Mouse (Mus musculus) hindbrain, postnatal 0 days (tissue): ENCODE measurements at regions not wholly inside any gene's neighbourhood (a gene's known extent, or its start where the extent isn't known, plus 50 kb on each side); places are given as distances from the start of the nearest gene placed in this dataset.

Experiments
- ATAC-seq: fragments of 200-750 bp; cut with Nextera tagmentation; 2 replicates; pipeline ENCODE4 v1.8.0; 2017; ENCODE audit warnings: mild to moderate bottlenecking, moderate TSS enrichment, moderate library complexity
- DNase-seq: peaks from one replicate; pipeline ENCODE4 v3.0.0-alpha.2; 2015; ENCODE audit warnings: low spot score
- H3K27ac ChIP-seq: fragments of 300-500 bp; sonication (generic); 2 replicates; pipeline ENCODE4 v1.5.1; 2014; ENCODE audit warnings: mild to moderate bottlenecking
- H3K27me3 ChIP-seq: fragments of 300-500 bp; sonication (generic); 2 replicates; pipeline ENCODE4 v1.6.1; 2014; ENCODE audit warnings: low read length, mixed read lengths; ENCODE audit not compliant: insufficient read depth
- H3K36me3 ChIP-seq: fragments of 300-500 bp; sonication (generic); 2 replicates; pipeline ENCODE4 v1.6.1; 2014; ENCODE audit warnings: low read length, mixed read lengths; ENCODE audit not compliant: insufficient read depth
- H3K4me1 ChIP-seq: fragments of 300-500 bp; sonication (generic); 2 replicates; pipeline ENCODE4 v1.6.1; 2014; ENCODE audit warnings: antibody characterized with exemption, low read length, mixed read lengths; ENCODE audit not compliant: insufficient read depth
- H3K4me2 ChIP-seq: fragments of 300-500 bp; sonication (generic); 2 replicates; pipeline ENCODE4 v1.6.1; 2014; ENCODE audit warnings: low read depth, mild to moderate bottlenecking, low read length, moderate library complexity, mixed read lengths
- H3K4me3 ChIP-seq: fragments of 300-500 bp; sonication (generic); 2 replicates; pipeline ENCODE4 v1.5.1; 2014; ENCODE audit warnings: low read length
- H3K9ac ChIP-seq: fragments of 300-500 bp; sonication (generic); replicated peaks from 2 replicates; pipeline ENCODE4 v1.6.1; 2014; ENCODE audit warnings: mild to moderate bottlenecking, low read length, moderate library complexity, mixed read lengths
- H3K9me3 ChIP-seq: fragments of 300-500 bp; sonication (generic); 2 replicates; pipeline ENCODE4 v1.6.1; 2016; ENCODE audit warnings: low read length, mixed read lengths
- CTCF ChIP-seq: IDR thresholded peaks from 2 replicates; pipeline ENCODE4 v1.5.1; 2016; ENCODE audit warnings: antibody characterized with exemption, control low read depth, low read depth
- WGBS: fragments of 180-500 bp; shearing (Covaris S2); extraction: QIAGEN DNeasy Blood & Tissue Kit; methylation state at CpG from one replicate; pipeline ENCODE4 v1.1.7; 2014; 5-methylcytosine and 5-hydroxymethylcytosine counted together

DNA sequence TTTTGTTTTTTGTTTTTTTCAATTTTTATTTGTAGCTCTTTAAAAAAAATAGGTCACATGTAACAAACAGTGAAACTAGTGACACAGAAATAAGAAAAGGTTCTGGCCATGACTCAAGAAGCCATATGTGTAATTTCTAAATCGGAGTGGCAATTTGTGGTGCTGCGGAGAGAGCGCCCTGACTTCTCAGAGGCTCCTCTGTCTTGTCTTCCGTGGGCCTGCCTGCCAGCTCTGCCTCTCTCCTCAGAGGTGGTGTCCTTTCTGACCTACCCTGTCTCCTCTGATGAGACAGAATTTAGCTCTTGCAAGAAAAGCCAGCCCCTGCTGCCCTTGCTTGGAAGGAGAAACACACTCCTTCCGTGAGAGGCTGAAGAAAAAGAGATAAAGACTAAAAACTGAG, 158.1 kb downstream of the Nrip1 start:
- Histone ChIP-seq H3K27me3 (no peaks in the 10 kb centered on the region), H3K27ac (no peak overlapping the region), H3K9me3 (no peaks in the 10 kb centered on the region), H3K36me3 (no peaks in the 10 kb centered on the region), H3K4me3 (no peak overlapping the region), H3K4me1 (no peaks in the 10 kb centered on the region), H3K4me2 (no peak overlapping the region), H3K9ac (no peak overlapping the region)
- DNase-seq (no peak), ATAC-seq (no peak)
- WGBS, result 65% methylated on average over 5 of the region's 5 CpGs
- TF ChIP-seq CTCF, result no peak

GRCm38 (mm10) chr16:76201773-76202571, 171.7 kb downstream of the Nrip1 start:
- Histone ChIP-seq H3K9ac (no peak overlapping the region), H3K27ac (no peak overlapping the region), H3K4me2 (no peak overlapping the region), H3K9me3 (no peaks in the 10 kb centered on the region), H3K27me3 (no peaks in the 10 kb centered on the region), H3K36me3 (no peaks in the 10 kb centered on the region), H3K4me3 (no peak overlapping the region), H3K4me1 (no peaks in the 10 kb centered on the region)
- WGBS, result 68% methylated on average over 11 of the region's 11 CpGs
- DNase-seq (no peak), ATAC-seq (no peak)
- TF ChIP-seq CTCF, result peak; percentile 35

DNA sequence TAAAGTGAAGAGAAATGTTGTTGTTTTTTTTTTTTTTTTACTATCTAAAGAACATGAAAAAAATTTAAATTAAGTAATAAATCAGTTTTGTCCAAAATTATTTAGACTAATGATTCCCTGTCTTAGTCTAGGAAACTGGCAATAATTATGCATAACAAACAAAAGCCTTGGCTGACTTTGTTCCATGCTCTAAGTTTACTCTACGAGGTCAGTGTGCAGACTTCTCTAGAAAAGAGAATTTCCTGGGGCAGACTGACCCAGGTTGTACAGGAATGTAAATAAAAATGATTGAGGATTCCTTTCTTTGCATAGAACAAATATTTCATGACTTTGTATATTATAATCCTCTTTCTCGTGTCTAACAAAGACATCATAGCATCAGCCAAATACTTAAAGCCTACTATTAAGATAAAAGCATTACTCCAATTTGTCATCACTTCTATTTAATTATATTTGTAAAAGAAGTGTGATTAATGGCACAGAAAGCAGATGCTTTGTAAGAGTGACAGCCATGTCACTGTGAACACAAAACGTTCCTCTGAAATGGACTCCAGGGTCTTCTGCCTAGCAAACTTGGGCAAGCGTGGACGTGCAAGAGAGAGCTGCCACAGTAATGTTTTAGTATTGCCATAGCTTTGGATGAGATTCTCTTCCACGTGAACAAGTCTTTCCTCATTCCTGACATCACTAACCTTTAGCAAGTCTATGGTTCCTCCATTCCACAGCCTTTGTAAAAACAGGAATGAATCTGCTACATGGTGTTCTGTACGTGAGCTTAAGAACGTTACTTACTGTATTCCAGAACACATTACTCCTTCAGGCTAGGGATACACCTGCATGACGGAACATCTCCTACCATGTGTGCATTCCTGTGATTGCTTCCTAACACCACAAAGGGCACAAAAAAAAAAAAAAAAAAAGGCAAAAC, 172.6 kb downstream of the Nrip1 start:
- ATAC-seq, result no peak
- WGBS, result 69% methylated on average over 9 of the region's 9 CpGs
- H3K9me3 ChIP-seq, result no peaks in the 10 kb centered on the region

DNA sequence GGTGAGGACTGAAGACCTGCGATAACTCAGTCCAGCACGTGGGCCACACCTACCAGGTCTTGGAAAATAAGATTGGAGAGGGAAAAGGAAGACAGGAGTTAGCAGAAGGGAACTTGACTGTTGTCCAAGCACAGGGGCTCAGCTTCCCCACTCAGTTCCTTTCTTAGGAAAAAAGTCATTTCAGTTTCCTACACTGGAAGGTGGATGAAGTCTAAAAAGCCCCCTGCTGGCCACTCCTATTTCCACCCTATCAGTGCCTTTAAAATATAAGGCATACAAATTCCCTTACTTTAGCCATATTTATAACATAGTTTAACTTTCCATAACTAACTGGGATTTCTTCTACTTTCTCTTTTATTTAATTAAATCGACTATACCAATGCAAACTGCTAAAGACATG, 173.4 kb downstream of the Nrip1 start:
- no peaks in the 10 kb centered on the region for H3K27me3 ChIP-seq
- no peak overlapping the region for H3K27ac ChIP-seq
- H3K9ac ChIP-seq, result no peak overlapping the region
- H3K4me2 ChIP-seq, result no peak overlapping the region
- H3K4me1 ChIP-seq, result no peaks in the 10 kb centered on the region
- H3K36me3 ChIP-seq, result no peaks in the 10 kb centered on the region
- peak; percentile 43 for DNase-seq
- peak; percentile 53 for TF ChIP-seq CTCF
- H3K9me3 ChIP-seq, result no peaks in the 10 kb centered on the region
- WGBS, result 88% methylated on average over 3 of the region's 3 CpGs
- ATAC-seq, result no peak
- no peak overlapping the region for H3K4me3 ChIP-seq

More for the DNA sequence above, 172.6 kb downstream of the Nrip1 start:
- Histone ChIP-seq H3K27me3 (no peaks in the 10 kb centered on the region), H3K4me1 (no peaks in the 10 kb centered on the region), H3K9ac (no peak overlapping the region), H3K27ac (no peak overlapping the region), H3K4me2 (no peak overlapping the region), H3K36me3 (no peaks in the 10 kb centered on the region), H3K4me3 (no peak overlapping the region)
- no peak for DNase-seq
- TF ChIP-seq CTCF, result no peak

DNA sequence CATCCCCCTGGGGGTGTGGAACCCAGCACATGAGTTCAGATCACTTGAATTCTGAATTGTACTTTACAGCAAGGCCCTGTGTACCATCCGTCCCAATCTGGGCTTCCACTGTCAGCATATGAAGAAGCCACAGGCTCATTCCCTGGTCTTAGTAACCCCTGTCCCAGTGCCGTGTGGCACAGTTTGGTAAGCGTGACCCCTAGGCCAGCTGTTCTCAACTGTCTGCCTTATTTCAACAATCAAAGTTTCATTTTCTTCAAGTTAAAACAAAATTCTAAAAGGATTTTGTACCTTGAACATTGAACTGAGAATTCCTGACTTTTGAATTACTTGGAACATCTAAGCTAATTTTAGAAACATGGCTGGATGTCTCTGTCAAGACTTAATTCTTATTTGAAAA, 174.6 kb downstream of the Nrip1 start:
- Histone ChIP-seq H3K27ac (no peak overlapping the region), H3K36me3 (no peaks in the 10 kb centered on the region), H3K27me3 (no peaks in the 10 kb centered on the region), H3K4me3 (no peak overlapping the region), H3K4me1 (no peaks in the 10 kb centered on the region), H3K9me3 (no peaks in the 10 kb centered on the region), H3K9ac (no peak overlapping the region), H3K4me2 (no peak overlapping the region)
- 80% methylated on average over 3 of the region's 3 CpGs for WGBS
- DNase-seq, result no peak
- no peak for TF ChIP-seq CTCF
- ATAC-seq, result no peak

DNA sequence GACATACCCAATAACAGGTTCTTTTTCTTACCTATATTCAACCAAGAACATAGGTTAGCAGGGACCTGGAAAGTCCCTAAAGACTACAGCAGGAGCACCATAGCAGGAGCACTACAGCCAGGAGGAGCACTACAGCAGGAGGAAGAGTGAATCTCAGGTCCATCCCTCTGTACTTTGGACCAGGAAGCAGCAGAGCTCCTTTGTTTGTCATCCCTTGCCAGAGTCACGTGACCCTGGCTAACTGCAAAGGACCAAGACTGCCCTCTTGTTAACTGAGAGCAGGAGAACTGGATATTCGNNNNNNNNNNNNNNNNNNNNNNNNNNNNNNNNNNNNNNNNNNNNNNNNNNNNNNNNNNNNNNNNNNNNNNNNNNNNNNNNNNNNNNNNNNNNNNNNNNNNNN, 172.2 kb upstream of the Samsn1 start:
- DNase-seq (no peak), ATAC-seq (no peak)
- 70% methylated on average over 2 of the region's 2 CpGs for WGBS
- Histone ChIP-seq H3K36me3 (no peaks in the 10 kb centered on the region), H3K4me3 (no peak overlapping the region), H3K4me2 (no peak overlapping the region), H3K9me3 (no peaks in the 10 kb centered on the region), H3K27me3 (no peaks in the 10 kb centered on the region), H3K4me1 (no peaks in the 10 kb centered on the region), H3K9ac (no peak overlapping the region), H3K27ac (no peak overlapping the region)
- TF ChIP-seq CTCF, result no peak
